Mouse (Mus musculus) adrenal gland, adult 10 weeks (tissue): ENCODE data around the gene Mmadhc. TPM values are rescaled to one million over a fixed set of nuclear protein-coding genes. Genes with fewer than 3 reads are reported as not detected.

ENCODE experiments used
- polyA plus RNA-seq: library from polyadenylated mRNA; stranded (reverse); fragments of 350-450 nt; fragmentation: Illumina TruSeq; extraction: RNeasy Lipid Tissue Mini Kit (QIAGEN cat#74804); gene quantifications from one replicate; pipeline ENCODE4 v1.2.3, GENCODE M21; 2014; ENCODE audit warnings: low read depth, low replicate concordance

Gene Mmadhc
- 244 TPM for polyA plus RNA-seq

GRCm38 (mm10) chr2:50296109-50296986, at the start of gene Mmadhc:
TSS of gene Mmadhc (minus strand) at chr2:50296801.

Other genes with a start within 250 kb of the Mmadhc start
- 77.3 TPM for gene Lypd6, start 230.4 kb downstream of the Mmadhc start, polyA plus RNA-seq